ENCODE assay signal across 9 mouse cellular contexts in genomic region chr11:85926287-85926764, GRCm38 (mm10). TPM values are rescaled to one million over a fixed set of nuclear protein-coding genes. Genes with fewer than 3 reads are reported as not detected.
A peak's percentile ranks its signal among the peaks of the same experiment; 100 is the strongest.
DNase-seq lines count a peak whose midpoint lies in the region; ATAC-seq and TF ChIP-seq lines count a peak whose summit lies in the region.
"Had no signal": no experiment of that assay in that cellular context is flagged by ENCODE, and none has a peak within 500 bp of the region (broad histone marks: within the 10 kb centered on the region; RNA-seq: fewer than 3 reads in every experiment).

No protein-coding gene starts in this region.

- no peaks in the 10 kb centered on the region for H3K36me3 ChIP-seq in limb, embryonic 12.5 days
- H3K36me3 ChIP-seq in stomach, postnatal 0 days (ENCODE audit: control insufficient read depth, insufficient read depth, low read length), result no peaks in the 10 kb centered on the region

- H3K9ac ChIP-seq in limb, embryonic 12.5 days (replicated peaks), result peak overlapping the region; percentile 37
- peak overlapping the region; percentile 23; the same call in 1 of the 2 replicates for H3K9ac ChIP-seq in stomach, postnatal 0 days (ENCODE audit: low read length)

- peak overlapping the region; percentile 92 for H3K27ac ChIP-seq in limb, embryonic 12.5 days
- no peak overlapping the region for H3K27ac ChIP-seq in stomach, postnatal 0 days (replicated peaks)

- peak overlapping the region; percentile 25 for H3K4me3 ChIP-seq in limb, embryonic 12.5 days (replicated peaks)
- H3K4me3 ChIP-seq in stomach, postnatal 0 days (ENCODE audit: low read depth, low read length), result peak overlapping the region; percentile 10

- 3% methylated on average over 16 of the region's 16 CpGs for WGBS in limb, embryonic 12.5 days
- 16% methylated on average over 16 of the region's 16 CpGs for WGBS in stomach, postnatal 0 days

- H3K27me3 ChIP-seq in limb, embryonic 12.5 days, result 0 out of 2 replicates have a peak, but pooled peaks cover 5% of the 10 kb centered on the region
- peaks cover 5% of the 10 kb centered on the region; the same call in 1 of the 2 replicates for H3K27me3 ChIP-seq in stomach, postnatal 0 days (ENCODE audit: control insufficient read depth, insufficient read depth, low read length)

- H3K9me3 ChIP-seq in limb, embryonic 12.5 days, result no peaks in the 10 kb centered on the region
- no peaks in the 10 kb centered on the region for H3K9me3 ChIP-seq in stomach, postnatal 0 days (ENCODE audit: control insufficient read depth, low read length)

- peak overlapping the region; percentile 55 for H3K4me2 ChIP-seq in limb, embryonic 12.5 days
- peak overlapping the region; percentile 41 for H3K4me2 ChIP-seq in stomach, postnatal 0 days (replicated peaks; ENCODE audit: low read depth)

- TF ChIP-seq EP300 in stomach, postnatal 0 days (optimal IDR thresholded peaks at IDR 0.05), result no peak

- peaks cover 60% of the 10 kb centered on the region for H3K4me1 ChIP-seq in limb, embryonic 12.5 days (replicated peaks)
- no peaks in the 10 kb centered on the region for H3K4me1 ChIP-seq in stomach, postnatal 0 days (replicated peaks; ENCODE audit: control insufficient read depth, insufficient read depth)

- TF ChIP-seq CTCF in stomach, postnatal 0 days (IDR thresholded peaks at IDR 0.05; ENCODE audit: low read depth), result no peak

- no peak for ATAC-seq in CD4-positive, CD25-positive, alpha-beta regulatory T cell, adult 4 months
- ATAC-seq in limb, embryonic 12.5 days (ENCODE audit: insufficient number of reproducible peaks, insufficient read depth, low FRiP score, low TSS enrichment, low read depth), result no peak; the same call in 1 of the 2 replicates
- no peak for ATAC-seq in stomach, postnatal 0 days (ENCODE audit: low FRiP score, low TSS enrichment)

- DNase-seq in CD4-positive, CD25-positive, alpha-beta regulatory T cell, adult 2 months (ENCODE audit: low read depth, low spot score), result peak; percentile 32
- DNase-seq in retina, postnatal 1 day, result peak; percentile 28
- no peak for DNase-seq in retina, embryonic 14.5 days (ENCODE audit: low spot score)
- peak; percentile 30 for DNase-seq in stomach, postnatal 0 days (ENCODE audit: low spot score)
- no peak for DNase-seq in frontal cortex, postnatal 10 days (ENCODE audit: low spot score in 2 of 2)
- DNase-seq in gastrocnemius, postnatal 25 days, result no peak

RNA-seq across cellular contexts. Expression of gene Tbx4, which starts 40.1 kb away (rescaled TPM):
- not detected for polyA plus RNA-seq in CD4-positive, CD25-positive, alpha-beta regulatory T cell, adult 4 months (2017; shearing (Covaris generic))
- 39.2 and 44.0 TPM in 2 replicates for polyA plus RNA-seq in limb, embryonic 12.5 days (2016; fragmentation: Nextera tagmentation; extraction: Ambion mirVana)
- 0.04 and 0.05 TPM in 2 replicates for polyA plus RNA-seq in stomach, postnatal 0 days (2015; fragmentation: Nextera tagmentation; extraction: Ambion mirVana)
- total RNA-seq in gastrocnemius, postnatal 25 days (2021), result 1 to 10 TPM; 1.2 to 1.4 TPM
- polyA plus RNA-seq: liver, embryonic 16.5 days had no signal

Comparison
In these comparisons a context has a peak if more than half of its experiments do, and no peak if none do; other contexts are left out.
1. DNase-seq: peak in CD4-positive, CD25-positive, alpha-beta regulatory T cell, adult 2 months (single experiment), retina, postnatal 1 day (single experiment) and stomach, postnatal 0 days (single experiment); none in retina, embryonic 14.5 days (single experiment), frontal cortex, postnatal 10 days (0 of 2) and gastrocnemius, postnatal 25 days (single experiment).
2. RNA of gene Tbx4, which starts 40.1 kb away (polyA plus RNA-seq): 39.2 to 44.0 TPM in limb, embryonic 12.5 days; 0.04 to 0.05 TPM in stomach, postnatal 0 days and not detected in CD4-positive, CD25-positive, alpha-beta regulatory T cell, adult 4 months; every median in the first group is over 10 times any median in the second.